Comparison of ENCODE assay signal across 17 mouse cellular contexts in genomic region chr13:92584094-92584717, GRCm38 (mm10). TPM values are rescaled to one million over a fixed set of nuclear protein-coding genes. Genes with fewer than 3 reads are reported as not detected.
DNase-seq lines count a peak whose midpoint lies in the region; ATAC-seq lines count a peak whose summit lies in the region.
"Had no signal": no experiment of that assay in that cellular context is flagged by ENCODE, and none has a peak within 500 bp of the region (broad histone marks: within the 10 kb centered on the region; RNA-seq: fewer than 3 reads in every experiment).

No protein-coding gene starts in this region.

- H3K9me3 ChIP-seq in midbrain, embryonic 11.5 days (ENCODE audit: control insufficient read depth, low read length) = no peaks in the 10 kb centered on the region
- no peaks in the 10 kb centered on the region for H3K9me3 ChIP-seq in midbrain, embryonic 14.5 days (ENCODE audit: control insufficient read depth, low read length)
- H3K9me3 ChIP-seq: forebrain, embryonic 13.5 days; G1E; limb, embryonic 13.5 days; midbrain, embryonic 12.5 days had no signal

- no peaks in the 10 kb centered on the region for H3K36me3 ChIP-seq in midbrain, embryonic 11.5 days (ENCODE audit: control insufficient read depth, insufficient read depth, low read length)
- H3K36me3 ChIP-seq in midbrain, embryonic 14.5 days (ENCODE audit: control insufficient read depth, insufficient read depth, low read length) = no peaks in the 10 kb centered on the region
- H3K36me3 ChIP-seq: G1E; limb, embryonic 13.5 days; midbrain, embryonic 12.5 days had no signal

- intact Hi-C loops in heart, postnatal 10 days (cut with DNase I) = no loop called here
- intact Hi-C loops in heart, postnatal 36 days (cut with DNase I) = no loop called here

- no peak overlapping the region for H3K9ac ChIP-seq in midbrain, embryonic 11.5 days (ENCODE audit: low read length)
- no peak overlapping the region for H3K9ac ChIP-seq in midbrain, embryonic 14.5 days (replicated peaks; ENCODE audit: low read length)
- H3K9ac ChIP-seq: forebrain, embryonic 13.5 days; limb, embryonic 13.5 days; midbrain, embryonic 12.5 days had no signal

- no peak overlapping the region for H3K4me3 ChIP-seq in midbrain, embryonic 11.5 days (ENCODE audit: low read depth, low read length)
- H3K4me3 ChIP-seq in midbrain, embryonic 14.5 days (replicated peaks; ENCODE audit: low read depth, low read length) = no peak overlapping the region
- H3K4me3 ChIP-seq: forebrain, embryonic 13.5 days; heart, adult 2 months; limb, embryonic 13.5 days; midbrain, embryonic 12.5 days had no signal

- no peak overlapping the region for H3K4me2 ChIP-seq in midbrain, embryonic 11.5 days
- H3K4me2 ChIP-seq in midbrain, embryonic 14.5 days (ENCODE audit: low read length) = no peak overlapping the region
- H3K4me2 ChIP-seq: forebrain, embryonic 13.5 days; limb, embryonic 13.5 days; midbrain, embryonic 12.5 days had no signal

- 80% methylated on average over 8 of the region's 8 CpGs for WGBS in midbrain, embryonic 11.5 days
- WGBS in midbrain, embryonic 14.5 days = 68% methylated on average over 8 of the region's 8 CpGs

- no peaks in the 10 kb centered on the region for H3K4me1 ChIP-seq in midbrain, embryonic 11.5 days (ENCODE audit: control insufficient read depth, insufficient read depth, low read length)
- no peaks in the 10 kb centered on the region for H3K4me1 ChIP-seq in midbrain, embryonic 14.5 days (ENCODE audit: control insufficient read depth, insufficient read depth, low read length)
- H3K4me1 ChIP-seq: limb, embryonic 13.5 days; midbrain, embryonic 12.5 days had no signal

- no peak for ATAC-seq in midbrain, embryonic 11.5 days (ENCODE audit: low FRiP score)
- no peak for ATAC-seq in midbrain, embryonic 14.5 days (ENCODE audit: low FRiP score, low TSS enrichment)
- ATAC-seq: forebrain, embryonic 13.5 days had no signal

- H3K27ac ChIP-seq in midbrain, embryonic 11.5 days (ENCODE audit: low read depth, low read length) = no peak overlapping the region
- H3K27ac ChIP-seq in midbrain, embryonic 14.5 days (replicated peaks; ENCODE audit: low read depth, low read length) = no peak overlapping the region
- H3K27ac ChIP-seq: forebrain, embryonic 13.5 days; heart, adult 2 months; limb, embryonic 13.5 days; midbrain, embryonic 12.5 days had no signal

- no peaks in the 10 kb centered on the region for H3K27me3 ChIP-seq in midbrain, embryonic 11.5 days (ENCODE audit: control insufficient read depth, insufficient read depth, low read length)
- no peaks in the 10 kb centered on the region for H3K27me3 ChIP-seq in midbrain, embryonic 14.5 days (ENCODE audit: control insufficient read depth, insufficient read depth, low read length)
- H3K27me3 ChIP-seq: forebrain, embryonic 13.5 days; midbrain, embryonic 12.5 days had no signal

- peak; percentile 27 for DNase-seq in adrenal gland, adult 2 months
- no peak for DNase-seq in adrenal gland, adult 18-20 months (ENCODE audit: low spot score in 2 of 2)
- peak; percentile 56 to 58 for DNase-seq in heart, postnatal 10 days
- no peak for DNase-seq in heart, postnatal 36 days
- peak; percentile 73 for DNase-seq in midbrain, embryonic 11.5 days (ENCODE audit: low spot score, missing footprints)
- no peak for DNase-seq in midbrain, embryonic 14.5 days
- no peak for DNase-seq in cerebellum, postnatal 4 days (ENCODE audit: low spot score in 2 of 2)
- DNase-seq in cerebellum, postnatal 25 days = no peak
- DNase-seq: heart, adult 2 months; spleen, adult 18-20 months; thymus, postnatal 4 days had no signal

RNA-seq across cellular contexts. Expression of gene Spz1, which starts 8.2 kb away (rescaled TPM):
- total RNA-seq in adrenal gland, adult 2 months (2021) = not detected
- polyA plus RNA-seq in adrenal gland, adult 2 months (2012; rRNA removed) = not detected in 2 replicates
- total RNA-seq in adrenal gland, adult 18-20 months (2021) = not detected
- total RNA-seq in heart, postnatal 10 days (2021) = not detected
- total RNA-seq in heart, postnatal 36 days (2021) = not detected
- not detected in 2 replicates for polyA plus RNA-seq in midbrain, embryonic 11.5 days (2014; fragmentation: Nextera tagmentation; extraction: Ambion mirVana)
- polyA plus RNA-seq in midbrain, embryonic 14.5 days (2014; fragmentation: Nextera tagmentation; extraction: Ambion mirVana) = not detected in 2 replicates
- total RNA-seq: heart, adult 2 months; neutrophil, adult 5-6 weeks had no signal
- polyA plus RNA-seq: cortical plate, adult 2 months; forebrain, embryonic 13.5 days; G1E; limb, embryonic 13.5 days; midbrain, embryonic 12.5 days had no signal

RNA-seq across cellular contexts. Expression of gene Serinc5, which starts 26.7 kb away (rescaled TPM):
- total RNA-seq in adrenal gland, adult 2 months (2021) = 100 to 1,000 TPM in 1 of 2 experiments, 10 to 100 TPM in 1; 39.4 to 119 TPM
- 20.0 and 38.6 TPM in 2 replicates for polyA plus RNA-seq in adrenal gland, adult 2 months (2012; rRNA removed)
- 10 to 100 TPM; 42.0 to 63.8 TPM for total RNA-seq in adrenal gland, adult 18-20 months (2021)
- 10 to 100 TPM; 30.7 to 36.8 TPM for total RNA-seq in heart, postnatal 10 days (2021)
- total RNA-seq in heart, postnatal 36 days (2021) = 10 to 100 TPM; 15.4 to 18.5 TPM
- 9.0 and 9.7 TPM in 2 replicates for polyA plus RNA-seq in midbrain, embryonic 11.5 days (2014; fragmentation: Nextera tagmentation; extraction: Ambion mirVana)
- 11.4 and 15.4 TPM in 2 replicates for polyA plus RNA-seq in midbrain, embryonic 14.5 days (2014; fragmentation: Nextera tagmentation; extraction: Ambion mirVana)

RNA-seq across cellular contexts. Expression of gene Zfyve16, which starts 53.5 kb away (rescaled TPM):
- total RNA-seq in adrenal gland, adult 2 months (2021) = 10 to 100 TPM; 22.1 to 25.1 TPM
- 1.0 and 1.1 TPM in 2 replicates for polyA plus RNA-seq in adrenal gland, adult 2 months (2012; rRNA removed)
- 10 to 100 TPM; 24.1 to 25.4 TPM for total RNA-seq in adrenal gland, adult 18-20 months (2021)
- 10 to 100 TPM; 17.5 to 20.2 TPM for total RNA-seq in heart, postnatal 10 days (2021)
- 10 to 100 TPM; 11.4 to 12.4 TPM for total RNA-seq in heart, postnatal 36 days (2021)
- 13.4 and 16.5 TPM in 2 replicates for polyA plus RNA-seq in midbrain, embryonic 11.5 days (2014; fragmentation: Nextera tagmentation; extraction: Ambion mirVana)
- polyA plus RNA-seq in midbrain, embryonic 14.5 days (2014; fragmentation: Nextera tagmentation; extraction: Ambion mirVana) = 12.3 and 13.8 TPM in 2 replicates

Comparison
In these comparisons a context has a peak if more than half of its experiments do, and no peak if none do; other contexts are left out.
1. DNase-seq: peak in adrenal gland, adult 2 months (single experiment), heart, postnatal 10 days (2 of 2) and midbrain, embryonic 11.5 days (single experiment); none in adrenal gland, adult 18-20 months (0 of 2), heart, postnatal 36 days (0 of 2), midbrain, embryonic 14.5 days (single experiment), cerebellum, postnatal 4 days (0 of 2) and cerebellum, postnatal 25 days (0 of 2).